Mouse (Mus musculus) embryo, embryonic 10.5 days (tissue): ENCODE results near the gene Trpm5.

Experiments used
- DNase-seq: peaks from one replicate; pipeline ENCODE4 v3.0.0-alpha.2; 2015; ENCODE audit warnings: low spot score

Gene Trpm5

DNA sequence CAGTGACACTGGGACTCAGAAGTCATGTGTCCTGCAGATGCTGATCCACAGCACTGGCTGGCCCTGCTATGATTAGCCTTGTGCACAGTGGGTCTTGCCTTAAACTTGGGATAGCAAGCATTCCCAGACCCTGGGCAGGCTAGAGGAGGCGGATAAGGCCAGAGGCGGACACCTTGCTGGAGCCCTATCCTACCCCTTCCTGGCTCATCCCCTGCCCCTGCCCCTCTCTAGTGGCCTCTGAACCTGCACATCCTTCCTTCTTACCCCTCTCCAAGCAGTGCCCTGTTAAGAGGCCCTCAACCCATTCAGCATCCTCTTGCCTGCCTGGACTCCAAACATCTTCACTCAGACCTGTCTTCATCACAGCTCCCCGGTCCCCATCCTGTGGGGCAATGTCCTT is 53.9 kb downstream of the Trpm5 start:
- no peak for DNase-seq

DNA sequence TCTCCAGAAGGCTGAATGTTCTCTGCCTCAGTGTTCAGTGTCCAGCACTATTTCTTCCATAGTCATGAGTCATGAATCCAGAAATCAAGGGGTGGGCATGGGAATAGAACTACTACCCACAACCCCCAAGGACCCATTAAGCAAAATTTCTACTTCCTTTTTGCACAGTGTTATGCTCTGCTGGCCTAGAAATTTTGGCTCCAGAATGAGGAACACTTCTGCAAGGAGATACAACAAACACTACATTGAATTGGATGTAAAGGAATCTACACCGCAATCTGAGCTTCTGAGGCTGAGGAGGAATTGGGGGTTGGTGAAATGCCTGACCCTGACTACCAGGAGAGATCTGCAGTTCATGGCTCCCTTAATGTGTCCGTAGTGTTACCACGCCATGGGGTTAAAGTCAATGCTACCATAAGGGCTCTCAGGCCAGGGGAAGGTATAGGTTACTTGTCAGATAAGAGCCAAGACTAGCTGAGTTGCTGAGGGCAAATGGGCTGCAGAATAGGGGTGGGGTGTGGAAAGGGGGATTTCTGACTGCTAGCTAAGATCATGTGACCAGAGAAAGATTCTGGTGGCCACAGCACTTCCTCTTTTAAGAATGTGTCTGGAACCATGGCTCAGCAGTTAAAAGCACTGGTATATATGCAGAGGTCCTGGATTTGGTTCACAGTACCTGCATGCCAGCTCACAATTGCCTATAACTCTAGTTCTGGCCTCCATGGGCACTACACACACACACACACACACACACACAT is 56.1 kb downstream of the Trpm5 start:
- no peak for DNase-seq

DNA sequence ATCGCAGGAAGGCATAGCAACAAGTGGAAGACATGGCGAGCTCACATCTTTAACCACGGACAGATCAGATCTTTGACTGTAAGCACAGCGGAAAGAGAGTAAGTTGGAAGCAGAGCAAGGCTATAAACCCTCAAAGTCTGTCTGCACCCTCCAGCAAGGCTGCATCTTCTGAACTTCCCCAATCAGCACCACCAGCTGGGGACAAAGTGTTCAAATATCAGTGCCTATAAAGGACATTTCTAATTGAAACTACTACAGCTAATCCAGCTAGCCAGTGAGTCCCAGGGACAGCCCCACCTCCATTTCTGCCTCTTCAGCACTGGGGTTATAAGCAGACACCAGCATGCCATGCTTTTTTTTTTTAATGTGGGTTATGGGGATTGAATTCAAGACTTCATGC is 57.1 kb downstream of the Trpm5 start:
- no peak for DNase-seq

DNA sequence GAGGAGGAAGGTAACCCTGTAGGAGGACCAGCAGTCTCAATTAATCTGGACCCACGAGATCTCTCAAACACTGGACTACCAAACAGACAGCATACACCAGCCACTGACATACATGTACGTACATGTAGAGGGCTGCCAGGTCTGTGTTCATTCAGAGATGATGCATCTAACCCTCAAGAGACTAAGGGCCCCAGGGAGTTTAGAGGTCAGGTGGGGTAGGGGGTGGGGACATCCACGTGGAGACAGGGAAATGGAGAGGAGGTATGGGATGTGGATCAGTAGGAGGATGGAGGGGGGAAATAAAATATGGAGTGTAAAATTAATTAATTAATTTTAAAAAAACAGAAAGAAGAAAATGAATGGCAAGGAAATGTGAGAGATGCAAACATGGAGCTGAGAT is 57.7 kb downstream of the Trpm5 start:
- no peak for DNase-seq

DNA sequence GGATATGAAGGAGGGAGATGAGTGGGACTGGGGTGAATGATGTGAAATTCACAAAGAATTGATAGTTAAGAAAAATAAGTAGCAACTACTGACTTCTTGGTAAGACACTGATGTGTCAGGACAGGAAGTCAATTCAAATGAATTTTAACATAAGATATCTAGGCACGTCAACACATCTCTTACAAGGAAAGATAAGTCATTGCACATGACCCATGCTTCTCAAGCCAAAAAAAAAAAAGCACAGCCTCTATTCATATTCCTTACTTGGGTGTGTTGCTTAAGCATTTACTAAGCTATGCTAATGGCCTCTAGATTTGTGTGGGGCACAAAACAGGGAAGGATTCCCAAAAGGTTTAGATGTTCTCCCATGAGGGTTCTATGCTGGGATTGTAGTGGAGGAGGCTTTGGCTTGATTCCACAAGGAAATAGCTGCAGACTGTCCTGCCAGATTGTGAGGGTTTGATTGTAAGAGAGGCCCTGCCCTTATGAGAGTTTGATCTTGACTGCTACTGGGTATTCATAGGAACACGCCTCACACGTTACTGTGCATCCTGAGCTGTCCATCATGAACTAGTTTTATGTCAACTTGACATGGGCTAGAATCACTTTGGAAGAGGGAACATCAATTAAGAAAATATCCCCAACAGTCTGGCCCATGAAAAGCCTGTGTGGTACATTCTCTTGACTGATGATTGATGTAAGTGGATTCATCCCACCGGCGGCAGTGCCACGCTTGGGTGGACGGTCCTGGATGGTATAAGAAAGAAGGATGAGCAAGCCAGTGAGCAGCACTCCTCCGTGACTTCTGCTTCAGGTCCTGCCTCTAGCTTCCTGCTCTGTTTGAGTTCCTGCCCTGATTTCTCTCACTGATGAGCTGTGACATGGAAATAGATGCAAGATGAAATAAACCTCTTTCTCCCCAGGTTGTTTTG is 59.7 kb downstream of the Trpm5 start:
- no peak for DNase-seq

GRCm38 (mm10) chr7:143034112-143034511 is 60.3 kb downstream of the Trpm5 start:
- no peak for DNase-seq

GRCm38 (mm10) chr7:143033581-143033980 is 60.9 kb downstream of the Trpm5 start:
- no peak for DNase-seq

- DNase-seq, result no peak
These were observed 62.6 kb downstream of the Trpm5 start for GRCm38 (mm10) chr7:143031816-143032215.

DNA sequence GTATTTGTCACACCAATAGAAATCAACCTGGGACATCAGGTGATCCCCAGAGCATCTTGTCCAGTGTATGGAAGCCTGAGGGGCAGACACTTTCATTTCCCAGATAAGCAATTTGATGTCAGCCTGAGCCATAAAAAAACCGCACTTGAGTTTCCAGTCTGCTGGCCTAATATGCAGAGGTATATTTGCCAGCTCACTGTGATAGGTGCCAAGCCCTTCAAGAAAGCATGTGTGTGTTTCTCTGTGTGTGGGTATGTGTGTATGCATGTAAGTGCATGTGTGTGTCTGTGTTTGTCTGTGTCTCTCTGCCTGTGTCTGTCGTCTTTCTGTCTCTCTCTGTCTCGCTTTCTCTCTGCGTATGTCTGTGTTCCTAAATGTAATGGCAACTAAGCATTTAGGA is 67.2 kb downstream of the Trpm5 start:
- DNase-seq, result no peak

DNA sequence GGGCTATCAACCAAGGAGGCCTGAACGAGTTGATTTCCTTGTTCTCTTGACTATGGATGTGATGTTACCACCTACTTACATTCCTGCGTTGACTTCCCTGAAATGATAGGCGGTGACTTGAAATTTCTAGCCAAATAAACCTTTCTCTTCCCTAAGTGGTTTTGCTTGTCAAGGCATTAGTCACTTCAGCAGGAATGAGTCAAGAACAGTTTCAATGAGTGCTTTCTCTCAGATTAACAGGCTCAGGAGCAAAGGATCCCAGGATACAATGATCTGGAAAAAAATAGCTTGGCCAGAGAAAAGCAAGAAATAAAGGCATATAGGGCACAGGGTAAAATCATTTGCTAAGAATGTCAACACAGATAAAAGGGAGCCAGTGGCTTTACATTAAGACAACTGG is 68.9 kb downstream of the Trpm5 start:
- DNase-seq, result no peak

GRCm38 (mm10) chr7:143024293-143024692 is 70.1 kb downstream of the Trpm5 start:
- no peak for DNase-seq

- DNase-seq, result no peak
These were observed 70.9 kb downstream of the Trpm5 start for GRCm38 (mm10) chr7:143023499-143023898.

DNA sequence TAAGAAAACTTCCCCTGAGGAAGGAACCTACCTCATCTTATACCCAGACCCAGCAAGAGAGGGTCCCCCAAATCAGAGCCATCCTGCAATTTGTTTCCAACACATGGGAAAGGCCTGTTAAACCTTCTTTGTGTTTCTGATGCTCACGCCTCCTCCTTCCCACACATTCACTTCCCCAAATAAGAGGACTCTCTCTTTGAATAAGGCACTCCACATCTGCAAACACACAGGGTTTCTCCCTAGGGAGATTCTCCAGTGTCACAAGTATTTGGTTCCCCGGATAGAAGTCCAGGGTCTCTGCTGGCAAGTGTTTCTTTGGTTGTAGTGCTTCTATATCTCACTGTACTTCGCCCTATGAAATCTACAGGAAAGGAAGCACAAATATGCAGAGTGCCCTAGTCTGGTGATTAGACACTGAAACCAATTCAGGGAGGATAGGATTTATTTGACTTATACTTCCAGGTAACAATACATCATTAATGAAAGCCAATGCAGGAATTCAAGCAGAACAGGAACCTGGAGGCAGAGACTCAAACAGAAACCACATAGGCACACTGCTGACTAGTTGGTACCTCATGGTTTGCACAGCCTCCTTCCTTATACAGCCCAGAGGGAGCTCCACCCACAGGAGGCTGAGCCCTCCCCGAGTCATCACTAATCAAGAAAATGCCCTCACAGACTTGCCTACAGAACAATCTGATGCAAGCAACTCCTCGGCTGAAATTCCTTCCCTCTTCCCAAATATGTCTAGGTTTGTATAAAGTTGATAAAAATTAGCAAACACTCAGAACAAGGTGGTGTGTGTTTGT is 72.9 kb downstream of the Trpm5 start:
- DNase-seq, result no peak

DNA sequence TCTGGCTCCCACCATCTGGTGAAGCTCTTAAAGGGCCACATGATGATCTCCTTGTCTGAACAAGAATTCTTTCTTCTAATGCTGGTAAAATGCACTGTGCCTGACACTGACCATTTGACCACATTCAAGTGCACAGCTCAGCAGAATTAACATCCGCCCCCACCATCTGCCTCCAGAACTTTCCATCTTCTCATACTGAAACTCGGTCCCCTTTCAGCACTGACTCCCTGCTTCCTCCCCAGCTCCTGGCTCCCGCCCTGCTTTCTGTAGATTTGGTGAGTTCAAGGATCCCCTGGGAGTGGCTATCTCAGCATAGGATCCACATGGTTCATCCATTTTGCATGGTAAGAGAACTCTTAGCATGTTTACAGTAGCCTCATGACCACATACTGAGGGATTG is 73.7 kb downstream of the Trpm5 start:
- DNase-seq, result no peak

- no peak for DNase-seq
These were observed 74.4 kb downstream of the Trpm5 start for GRCm38 (mm10) chr7:143020040-143020439.
